Mouse (Mus musculus) brain, embryonic 18.5 days (tissue): ENCODE data around the gene Lyg2.

ENCODE experiments used
- DNase-seq: peaks from one replicate; pipeline ENCODE4 v3.0.0-alpha.2; 2012; ENCODE audit warnings: low read depth, low spot score

Lyg2 gene

DNA sequence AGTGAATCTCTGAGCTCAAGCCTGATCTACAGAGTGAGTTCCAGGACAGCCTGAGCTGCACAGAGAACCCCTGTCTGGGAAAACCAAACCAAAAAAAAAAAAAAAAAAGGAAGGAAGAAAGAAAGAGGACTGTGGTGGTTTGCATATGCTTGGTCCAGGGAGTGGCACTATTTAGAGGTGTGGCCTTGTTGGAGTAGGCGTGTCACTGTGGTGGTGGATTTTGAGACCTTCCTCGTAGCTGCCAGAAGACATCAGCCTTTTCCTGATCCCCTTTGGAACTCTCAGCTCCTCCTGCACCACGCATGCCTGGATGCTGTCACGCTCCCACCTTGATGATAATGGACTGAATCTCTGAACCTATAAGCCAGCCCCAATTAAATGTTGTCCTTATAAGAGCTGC, 32.9 kb downstream of the Lyg2 start:
- DNase-seq, result no peak

GRCm38 (mm10) chr1:37877736-37878460, 38.4 kb downstream of the Lyg2 start:
- DNase-seq, result no peak

DNA sequence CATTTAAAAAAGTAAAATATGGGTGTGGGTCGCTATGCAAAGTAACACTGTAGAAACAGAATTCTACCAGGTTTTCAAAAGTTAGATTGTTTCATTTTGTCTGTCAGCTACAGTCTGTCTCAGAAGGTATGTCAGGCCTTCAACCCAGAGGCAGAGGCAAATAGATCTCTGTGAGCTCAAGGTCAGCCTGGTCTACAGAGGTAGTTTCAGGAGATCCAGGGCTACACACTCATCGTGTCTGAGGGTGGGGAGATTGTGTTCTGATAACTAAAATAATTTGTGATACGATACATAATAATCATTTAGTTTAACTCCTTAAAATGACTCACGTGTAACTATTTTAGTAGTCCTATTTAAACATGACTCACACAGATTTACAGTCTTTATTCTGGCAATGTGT, 43.1 kb downstream of the Lyg2 start:
- DNase-seq, result no peak

DNA sequence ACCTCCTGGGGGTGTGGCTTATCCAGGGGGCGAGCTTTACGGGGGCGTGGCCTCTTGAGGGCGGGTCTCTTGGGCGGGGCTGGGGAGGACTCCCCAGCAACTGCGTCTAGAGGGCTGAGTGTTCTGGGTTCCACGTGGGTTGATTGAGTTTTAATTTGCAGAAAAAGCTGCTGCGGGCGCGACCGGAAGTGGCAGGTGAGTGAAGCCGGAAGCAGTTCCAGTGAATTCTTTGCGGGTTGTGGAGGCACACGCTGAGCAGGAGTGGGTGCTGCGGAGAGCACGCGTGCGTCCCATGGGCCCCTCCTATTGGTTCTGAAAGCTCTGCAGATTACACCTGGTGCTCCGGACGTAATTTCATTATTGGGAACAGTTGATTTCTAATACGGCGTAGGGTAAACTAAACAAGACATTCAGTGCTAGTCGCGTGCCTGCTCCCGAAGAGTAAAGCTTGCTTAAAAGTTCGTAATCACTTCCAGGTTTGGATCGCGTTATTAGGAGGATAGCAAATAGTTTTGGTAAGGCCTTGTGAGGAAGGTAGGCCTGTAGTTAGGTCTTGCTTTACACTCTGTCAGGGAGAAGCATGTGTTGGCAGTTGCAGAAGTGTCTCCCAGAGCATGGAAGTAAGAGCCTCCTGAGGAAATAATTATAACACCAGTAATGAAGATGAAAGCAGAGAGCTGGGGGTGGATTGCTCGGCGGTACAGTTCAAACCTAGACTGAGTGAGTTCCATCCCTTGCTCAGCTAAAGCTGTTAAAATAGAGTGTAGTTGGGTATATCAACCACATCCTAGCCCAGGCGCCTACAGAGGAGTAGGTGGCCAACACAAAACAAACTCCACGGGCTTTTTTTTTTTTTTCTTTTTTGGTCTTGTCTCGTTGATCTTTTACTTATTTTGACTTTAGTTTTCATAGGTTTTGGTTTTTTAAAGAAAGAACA, 43.9 kb downstream of the Lyg2 start:
- DNase-seq, result peak; percentile 75

DNA sequence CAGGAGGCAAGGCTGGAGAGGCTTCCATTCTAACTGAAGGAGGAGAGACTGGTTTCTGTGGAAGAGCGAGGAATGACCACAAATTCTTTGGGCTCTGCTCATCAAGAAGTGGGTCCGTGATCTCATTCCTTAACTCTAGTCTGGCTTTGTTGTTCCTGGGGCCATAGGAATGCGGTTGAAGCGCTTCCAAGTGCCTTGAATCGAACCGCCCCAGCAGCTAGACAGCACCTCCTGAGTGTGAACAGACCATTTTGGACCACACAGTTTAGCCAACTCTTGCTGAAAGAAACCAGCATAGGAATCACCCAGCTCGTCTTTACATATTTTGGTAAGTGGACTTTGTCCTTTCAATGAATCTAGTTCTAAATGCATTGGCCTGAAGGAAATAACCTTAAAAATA, 44.6 kb downstream of the Lyg2 start, which contains the start of gene Lipt1:
Lipt1 (plus strand) TSS at position 35 of the 400 bp plus-strand sequence.
- DNase-seq, result no peak

GRCm38 (mm10) chr1:37869362-37869761, 46.9 kb downstream of the Lyg2 start:
- no peak for DNase-seq

DNA sequence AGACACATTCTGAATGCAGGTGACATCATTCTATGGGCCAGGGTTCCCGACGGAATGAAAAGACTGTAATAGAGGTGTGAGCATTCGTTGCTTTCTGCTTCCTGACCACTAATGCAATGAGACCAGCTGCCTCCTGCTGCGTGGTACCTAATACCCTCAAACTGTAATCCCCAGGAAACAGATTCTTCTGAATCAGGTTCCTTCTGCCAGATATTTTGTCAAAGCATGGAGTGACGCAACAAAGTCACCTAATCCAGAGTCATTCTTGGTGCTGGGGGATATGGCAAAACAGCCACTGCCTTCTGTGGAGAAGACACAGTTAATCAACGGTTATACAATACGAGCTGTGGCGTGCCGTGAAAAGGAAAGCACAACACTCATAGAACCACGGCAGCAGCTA, 47.7 kb downstream of the Lyg2 start:
- DNase-seq, result no peak

GRCm38 (mm10) chr1:37867684-37868322, 48.5 kb downstream of the Lyg2 start:
- no peak for DNase-seq

GRCm38 (mm10) chr1:37867056-37867455, 49.2 kb downstream of the Lyg2 start:
- no peak for DNase-seq

DNA sequence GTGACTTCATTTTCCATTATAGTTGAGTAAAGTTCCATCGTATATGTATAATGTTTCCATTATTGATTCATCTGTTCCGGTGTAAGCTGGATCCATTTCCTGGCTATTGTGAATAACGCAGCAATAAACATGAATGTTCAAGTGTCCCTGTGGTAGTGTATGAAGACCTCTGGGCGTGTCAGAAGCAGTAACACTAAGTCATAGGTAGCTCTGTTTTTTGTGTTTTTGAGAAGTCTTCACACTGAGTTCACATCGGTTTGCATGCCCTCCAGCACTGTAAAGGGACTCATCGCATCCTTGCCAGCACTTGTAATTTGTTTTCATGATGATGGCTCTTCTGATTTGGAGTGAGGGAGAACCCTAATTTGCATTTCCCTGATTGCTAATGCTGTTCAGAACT, 50.0 kb downstream of the Lyg2 start, which contains the start of gene Tsga10:
Tsga10 (minus strand) TSS at position 144 of the 400 bp plus-strand sequence.
- no peak for DNase-seq

- no peak for DNase-seq
Observed at GRCm38 (mm10) chr1:37865401-37866215, 50.7 kb downstream of the Lyg2 start.

DNA sequence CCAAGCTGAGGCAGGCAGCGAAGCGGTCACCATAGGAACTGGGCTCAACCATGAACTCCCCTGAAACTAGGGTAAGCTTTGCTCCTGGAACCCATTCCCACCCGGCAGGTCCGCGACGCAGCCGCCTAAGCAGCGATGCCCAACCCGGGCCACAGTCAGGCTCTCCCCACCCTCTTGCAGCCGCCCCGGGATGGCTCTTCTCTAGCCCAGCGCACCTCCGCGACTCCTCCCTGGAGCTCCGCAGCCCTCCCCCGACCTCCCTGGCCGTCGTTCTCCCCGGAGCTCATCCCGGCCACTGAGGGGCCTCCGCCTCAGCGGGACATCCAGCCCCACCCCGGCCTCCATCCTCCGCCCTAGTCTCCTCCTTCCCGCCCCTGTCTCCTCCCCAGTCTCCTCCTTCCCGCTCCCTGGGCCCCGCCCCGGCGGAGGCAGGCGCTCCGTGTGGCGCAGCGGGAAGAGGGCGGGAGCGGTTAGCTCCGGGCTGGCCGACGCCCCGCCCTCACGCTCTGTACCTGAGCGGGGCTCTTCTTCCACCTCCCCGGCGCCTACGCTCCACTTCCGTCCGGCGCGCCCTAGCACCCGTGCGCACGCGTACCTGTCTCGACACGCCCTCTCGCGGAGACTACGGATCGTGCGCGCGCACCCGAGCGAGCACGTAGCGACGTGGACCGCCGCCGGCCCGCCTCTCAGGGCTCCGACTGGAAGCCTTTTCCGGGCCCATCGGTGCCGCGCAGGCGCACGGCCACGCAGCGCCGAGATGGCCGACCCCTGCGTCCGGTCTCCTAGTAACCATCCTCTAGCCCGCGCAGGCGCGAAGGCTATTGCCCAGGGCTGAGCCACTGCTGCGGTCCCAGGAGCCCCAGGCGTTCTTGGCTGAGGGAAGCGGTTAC, 51.5 kb downstream of the Lyg2 start:
- DNase-seq, result peak; percentile 96
